Mouse (Mus musculus) heart, embryonic 13.5 days (tissue): ENCODE data around the gene Cxadr. TPM values are rescaled to one million over a fixed set of nuclear protein-coding genes. Genes with fewer than 3 reads are reported as not detected.

Experiments
- ATAC-seq: fragments of 200-750 bp; cut with Nextera tagmentation; 2 replicates; pipeline ENCODE4 v1.8.0; 2017; ENCODE audit warnings: moderate TSS enrichment; ENCODE audit not compliant: insufficient number of reproducible peaks, low FRiP score, low TSS enrichment; ENCODE audit errors: extremely low read depth
- H3K27ac ChIP-seq: fragments of 300-500 bp; sonication (generic); replicated peaks from 2 replicates; pipeline ENCODE4 v1.5.1; 2015; ENCODE audit warnings: moderate library complexity, mild to moderate bottlenecking, inconsistent platforms
- H3K27me3 ChIP-seq: fragments of 300-500 bp; sonication (generic); replicated peaks from 2 replicates; pipeline ENCODE4 v1.6.1; 2015; ENCODE audit warnings: mild to moderate bottlenecking, inconsistent platforms
- H3K36me3 ChIP-seq: fragments of 300-500 bp; sonication (generic); 2 replicates; pipeline ENCODE4 v1.6.1; 2015; ENCODE audit warnings: mild to moderate bottlenecking, inconsistent platforms
- H3K4me1 ChIP-seq: fragments of 300-500 bp; sonication (generic); 2 replicates; pipeline ENCODE4 v1.6.1; 2015; ENCODE audit warnings: inconsistent platforms
- H3K4me2 ChIP-seq: fragments of 300-500 bp; sonication (generic); 2 replicates; pipeline ENCODE4 v1.6.1; 2015; ENCODE audit warnings: inconsistent platforms, mild to moderate bottlenecking, moderate library complexity
- H3K4me3 ChIP-seq: fragments of 300-500 bp; sonication (generic); 2 replicates; pipeline ENCODE4 v1.5.1; 2015; ENCODE audit warnings: moderate library complexity, mild to moderate bottlenecking, inconsistent platforms
- H3K9ac ChIP-seq: fragments of 300-500 bp; sonication (generic); 2 replicates; pipeline ENCODE4 v1.6.1; 2015; ENCODE audit warnings: inconsistent platforms, mild to moderate bottlenecking, moderate library complexity
- H3K9me3 ChIP-seq: fragments of 300-500 bp; sonication (generic); 2 replicates; pipeline ENCODE4 v1.6.1; 2016; ENCODE audit warnings: inconsistent platforms
- WGBS: fragments of 180-500 bp; shearing (Covaris S2); methylation state at CpG from one replicate; pipeline ENCODE4 v1.1.7; 2015; ENCODE audit warnings: mixed read lengths; 5-methylcytosine and 5-hydroxymethylcytosine counted together
- polyA plus RNA-seq: library from polyadenylated mRNA; unstranded; fragments of >200 nt; fragmentation: Nextera tagmentation; extraction: Ambion mirVana; gene quantifications from 2 replicates; pipeline ENCODE4 v1.2.1, GENCODE M21; 2015

Cxadr gene
- polyA plus RNA-seq, 1 experiment from 2014 or later: 28.3 TPM

DNA sequence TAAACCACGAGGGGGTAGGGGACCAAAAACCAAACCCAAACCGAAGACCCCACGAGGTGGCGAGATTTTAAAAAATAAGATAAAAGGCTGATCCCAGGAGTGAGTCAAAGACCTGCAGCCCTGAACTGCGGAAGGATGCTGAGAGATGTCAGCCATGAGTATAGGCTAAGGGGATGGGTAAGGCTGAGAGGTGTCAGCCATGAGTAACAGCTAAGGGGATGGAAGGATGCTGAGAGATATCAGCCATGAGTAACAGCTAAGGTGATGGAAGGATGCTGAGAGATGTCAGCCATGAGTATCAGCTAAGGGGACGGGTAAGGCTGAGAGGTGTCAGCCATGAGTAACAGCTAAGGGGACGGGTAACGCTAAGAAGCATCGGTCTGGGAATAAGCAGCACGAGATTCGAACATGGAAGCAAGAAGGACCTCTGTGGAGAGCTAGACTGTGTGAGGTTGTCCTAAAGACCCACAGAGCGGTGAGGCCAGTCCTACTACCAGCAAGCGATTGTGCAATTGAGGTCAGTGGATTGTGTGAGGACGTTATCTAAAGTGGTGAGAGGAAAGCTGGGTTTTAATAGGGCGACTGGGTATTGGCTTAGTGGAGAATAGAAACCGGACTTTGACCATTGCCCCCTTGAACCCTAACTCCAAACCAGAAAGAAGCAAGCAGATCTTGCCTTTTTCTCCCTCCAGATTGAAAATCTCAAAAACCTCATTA, 6.3 kb downstream of the Cxadr start:
- Histone ChIP-seq H3K4me2 (no peak overlapping the region), H3K27ac (no peak overlapping the region), H3K9me3 (no peaks in the 10 kb centered on the region), H3K27me3 (no peaks in the 10 kb centered on the region), H3K4me1 (peaks cover 63% of the 10 kb centered on the region), H3K36me3 (no peaks in the 10 kb centered on the region), H3K9ac (no peak overlapping the region), H3K4me3 (no peak overlapping the region)
- no peak for ATAC-seq
- 78% methylated on average over 16 of the region's 16 CpGs for WGBS

DNA sequence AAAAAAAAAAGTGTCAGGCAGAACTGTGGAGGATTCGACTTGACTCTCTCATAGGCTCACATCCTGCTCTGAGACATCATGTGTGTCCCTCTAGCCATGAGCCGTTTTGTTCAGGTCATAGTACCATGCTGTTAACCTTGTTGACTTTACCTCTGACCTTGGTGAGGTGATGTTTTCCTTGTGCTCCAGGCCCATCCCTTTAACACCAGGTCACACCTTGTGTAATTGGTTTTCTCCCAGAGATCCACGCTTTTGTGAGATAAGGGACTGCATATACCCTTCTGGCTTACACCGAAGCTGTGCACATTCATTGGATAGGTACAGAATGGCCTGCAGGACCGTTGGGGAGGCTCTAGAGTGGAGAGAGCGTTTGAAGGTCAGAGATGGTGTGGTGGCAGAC, 8.0 kb downstream of the Cxadr start:
- Histone ChIP-seq H3K4me1 (peaks cover 66% of the 10 kb centered on the region), H3K9me3 (no peaks in the 10 kb centered on the region), H3K27ac (no peak overlapping the region), H3K9ac (no peak overlapping the region), H3K4me3 (no peak overlapping the region), H3K27me3 (no peaks in the 10 kb centered on the region), H3K36me3 (no peaks in the 10 kb centered on the region), H3K4me2 (no peak overlapping the region)
- ATAC-seq: no peak
- WGBS: 53% methylated on average over 6 of the region's 6 CpGs

DNA sequence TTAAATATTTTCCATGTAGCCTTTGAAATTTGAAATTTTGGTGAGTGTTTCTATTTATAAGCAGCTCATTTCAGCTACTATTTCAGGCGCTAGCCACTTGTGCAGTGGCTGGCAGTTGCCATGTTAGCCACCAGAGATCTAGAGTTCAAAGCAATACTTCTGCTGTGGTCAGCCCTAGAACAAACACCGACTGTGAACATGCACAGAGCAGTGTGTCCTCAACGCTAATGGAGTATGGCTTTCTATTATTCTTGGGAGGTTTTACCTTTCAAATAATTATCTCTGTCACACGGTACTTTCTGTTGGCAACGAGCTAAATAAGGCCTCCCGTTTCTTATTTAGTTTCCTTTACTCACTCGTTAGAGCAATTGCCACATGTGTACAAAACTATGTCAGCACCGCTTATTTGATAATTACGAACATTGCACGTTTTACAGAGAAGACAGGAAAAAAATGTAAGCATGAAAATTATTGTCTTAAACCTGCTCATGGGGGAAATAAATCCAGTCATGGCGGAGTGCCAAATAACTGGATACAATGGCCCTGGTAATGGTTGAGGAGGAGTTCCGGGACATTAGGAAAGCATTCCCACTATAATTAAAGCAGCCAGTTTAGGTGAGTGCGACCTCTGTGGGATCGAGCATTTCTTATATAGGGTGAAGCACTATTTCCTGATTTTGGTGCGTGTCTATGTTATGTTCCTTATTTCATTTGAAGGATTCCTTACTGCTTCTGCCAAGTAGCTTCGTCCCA, 12.0 kb downstream of the Cxadr start:
- Histone ChIP-seq H3K9ac (no peak overlapping the region), H3K27me3 (no peaks in the 10 kb centered on the region), H3K4me2 (peak overlapping the region; percentile 52), H3K4me3 (no peak overlapping the region), H3K4me1 (peaks cover 71% of the 10 kb centered on the region), H3K36me3 (0 out of 2 replicates have a peak, but pooled peaks cover 2% of the 10 kb centered on the region), H3K9me3 (no peaks in the 10 kb centered on the region), H3K27ac (peak overlapping the region; percentile 60)
- ATAC-seq: no peak
- WGBS: 59% methylated on average over 16 of the region's 16 CpGs

DNA sequence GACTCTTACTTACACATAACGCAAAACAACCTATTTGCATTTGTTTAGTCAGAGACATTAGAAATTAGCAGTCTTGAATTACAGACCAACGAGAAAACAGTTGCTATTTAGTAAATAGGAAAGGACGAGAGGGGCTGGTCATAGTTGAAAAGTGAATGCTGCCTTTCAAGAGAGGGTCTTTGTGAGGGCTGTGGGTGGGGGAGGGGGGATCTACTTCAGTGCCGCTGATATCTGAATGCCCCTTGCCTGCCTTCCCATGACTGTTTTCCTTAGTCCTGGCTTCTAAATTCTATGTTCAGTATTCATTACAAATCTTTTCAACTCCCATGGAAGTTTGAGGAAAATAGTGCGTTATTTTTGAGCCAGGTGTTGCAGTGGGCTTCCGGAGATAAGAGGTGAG, 12.7 kb downstream of the Cxadr start:
- peak overlapping the region; percentile 8; the same call in 1 of the 2 replicates for H3K4me3 ChIP-seq
- H3K4me1 ChIP-seq: peaks cover 73% of the 10 kb centered on the region
- peak overlapping the region; percentile 67 for H3K9ac ChIP-seq
- no peak for ATAC-seq
- H3K9me3 ChIP-seq: no peaks in the 10 kb centered on the region
- H3K4me2 ChIP-seq: peak overlapping the region; percentile 52
- no peaks in the 10 kb centered on the region for H3K27me3 ChIP-seq
- H3K36me3 ChIP-seq: 0 out of 2 replicates have a peak, but pooled peaks cover 2% of the 10 kb centered on the region
- WGBS: 40% methylated on average over 6 of the region's 6 CpGs
- peak overlapping the region; percentile 60 for H3K27ac ChIP-seq

DNA sequence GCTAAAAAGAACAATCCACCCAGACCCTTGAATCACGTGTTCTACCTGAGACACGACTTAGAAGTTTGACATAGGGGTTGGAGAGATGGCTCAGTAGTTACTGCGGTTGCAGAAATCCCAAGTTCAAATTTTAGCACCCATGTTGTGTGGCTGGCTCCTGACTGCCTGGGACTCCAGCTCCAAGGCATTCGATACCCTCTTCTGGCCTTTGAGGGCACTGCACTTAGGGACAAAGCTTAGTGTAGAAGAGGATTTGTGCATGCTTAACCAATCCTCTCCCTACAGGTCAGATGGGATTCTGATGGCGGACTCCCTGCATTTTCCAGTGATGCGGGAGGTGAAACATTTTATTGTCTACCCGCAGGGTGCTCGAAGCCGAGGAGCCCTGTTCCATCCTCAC, 15.6 kb downstream of the Cxadr start:
- no peaks in the 10 kb centered on the region for H3K9me3 ChIP-seq
- 0 out of 2 replicates have a peak, but pooled peaks cover 2% of the 10 kb centered on the region for H3K36me3 ChIP-seq
- no peak for ATAC-seq
- H3K27ac ChIP-seq: no peak overlapping the region; the same call in 1 of the 2 replicates
- H3K9ac ChIP-seq: no peak overlapping the region
- H3K4me2 ChIP-seq: no peak overlapping the region
- H3K4me3 ChIP-seq: no peak overlapping the region
- H3K27me3 ChIP-seq: no peaks in the 10 kb centered on the region
- 69% methylated on average over 9 of the region's 9 CpGs for WGBS
- H3K4me1 ChIP-seq: peaks cover 76% of the 10 kb centered on the region

DNA sequence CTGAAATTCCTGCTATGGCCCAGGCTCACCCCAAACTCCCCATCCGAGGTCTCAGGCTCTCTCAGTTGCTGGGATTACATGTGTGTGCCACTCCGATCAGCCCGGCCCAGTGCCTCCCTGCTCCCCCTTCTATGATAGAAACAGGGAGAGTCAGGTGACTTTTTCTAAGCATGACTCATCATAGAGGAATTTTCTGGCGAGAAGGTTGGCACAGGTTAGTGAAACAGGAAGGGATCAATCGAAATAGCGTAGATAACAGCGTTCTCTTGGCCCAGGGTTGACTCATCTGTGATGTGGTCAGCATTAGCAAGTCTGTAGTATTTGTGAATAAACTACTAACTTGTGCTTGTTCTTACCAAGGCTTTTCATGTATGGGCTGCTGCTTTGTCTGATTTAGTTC, 16.7 kb downstream of the Cxadr start:
- Histone ChIP-seq H3K36me3 (0 out of 2 replicates have a peak, but pooled peaks cover 2% of the 10 kb centered on the region), H3K27me3 (no peaks in the 10 kb centered on the region), H3K4me3 (0 out of 2 replicates have a peak overlapping the region, but pooled peaks have one; percentile 13), H3K9me3 (no peaks in the 10 kb centered on the region), H3K4me1 (peaks cover 77% of the 10 kb centered on the region), H3K9ac (peak overlapping the region; percentile 65), H3K4me2 (peak overlapping the region; percentile 50), H3K27ac (peak overlapping the region; percentile 62)
- ATAC-seq: peak; percentile 14; the same call in 1 of the 2 replicates
- 12% methylated on average over 7 of the region's 7 CpGs for WGBS

DNA sequence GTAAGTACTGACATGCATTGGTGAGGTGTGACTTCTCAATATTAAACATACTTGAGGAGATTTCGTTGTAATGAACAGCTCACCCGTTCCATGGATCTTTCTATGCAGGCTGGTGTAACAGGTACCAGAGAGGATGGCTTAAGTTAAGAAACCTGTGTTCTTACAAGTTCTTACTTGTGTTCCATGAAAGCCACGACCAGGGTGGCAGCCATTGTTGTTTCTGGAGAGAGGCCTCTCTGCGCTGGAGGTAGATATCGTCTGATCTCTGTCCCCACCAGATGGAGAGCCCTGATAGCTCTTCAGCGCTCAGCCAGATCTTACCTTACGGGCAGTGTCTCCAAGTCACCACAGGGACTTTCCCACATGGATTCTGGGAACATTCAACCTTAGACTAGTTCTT, 18.4 kb downstream of the Cxadr start:
- H3K9me3 ChIP-seq: no peaks in the 10 kb centered on the region
- H3K27ac ChIP-seq: no peak overlapping the region
- no peak overlapping the region for H3K4me3 ChIP-seq
- no peak overlapping the region for H3K9ac ChIP-seq
- peaks cover 63% of the 10 kb centered on the region for H3K4me1 ChIP-seq
- no peaks in the 10 kb centered on the region for H3K27me3 ChIP-seq
- ATAC-seq: no peak
- 68% methylated on average over 7 of the region's 7 CpGs for WGBS
- 0 out of 2 replicates have a peak, but pooled peaks cover 2% of the 10 kb centered on the region for H3K36me3 ChIP-seq
- H3K4me2 ChIP-seq: no peak overlapping the region

DNA sequence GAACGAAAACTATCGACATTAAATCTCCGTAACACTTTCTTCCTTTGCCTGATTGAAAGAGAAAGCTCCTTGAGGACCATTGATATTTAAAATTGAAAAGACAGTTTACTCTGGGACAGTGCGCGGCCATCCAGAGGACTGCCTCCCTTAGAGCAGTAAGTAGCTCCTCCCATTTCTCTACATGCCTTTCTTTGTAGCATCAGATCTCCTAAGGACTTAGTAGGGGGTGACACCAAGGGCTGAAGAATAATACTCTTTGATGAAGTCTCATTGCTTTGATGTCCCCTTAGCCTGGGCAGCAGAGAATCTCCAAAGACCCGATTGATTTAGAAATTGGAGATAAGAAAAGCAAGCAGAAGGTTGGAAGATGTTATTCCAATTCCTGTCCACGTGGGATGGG, 20.3 kb downstream of the Cxadr start:
- H3K27ac ChIP-seq: 0 out of 2 replicates have a peak overlapping the region, but pooled peaks have one; percentile 25
- no peak overlapping the region; the same call in 1 of the 2 replicates for H3K9ac ChIP-seq
- no peak overlapping the region for H3K4me3 ChIP-seq
- no peaks in the 10 kb centered on the region for H3K9me3 ChIP-seq
- H3K36me3 ChIP-seq: peaks cover 2% of the 10 kb centered on the region; the same call in 1 of the 2 replicates
- no peaks in the 10 kb centered on the region for H3K27me3 ChIP-seq
- H3K4me2 ChIP-seq: peak overlapping the region; percentile 61
- WGBS: 12% methylated on average over 7 of the region's 7 CpGs
- ATAC-seq: no peak
- H3K4me1 ChIP-seq: peaks cover 58% of the 10 kb centered on the region

DNA sequence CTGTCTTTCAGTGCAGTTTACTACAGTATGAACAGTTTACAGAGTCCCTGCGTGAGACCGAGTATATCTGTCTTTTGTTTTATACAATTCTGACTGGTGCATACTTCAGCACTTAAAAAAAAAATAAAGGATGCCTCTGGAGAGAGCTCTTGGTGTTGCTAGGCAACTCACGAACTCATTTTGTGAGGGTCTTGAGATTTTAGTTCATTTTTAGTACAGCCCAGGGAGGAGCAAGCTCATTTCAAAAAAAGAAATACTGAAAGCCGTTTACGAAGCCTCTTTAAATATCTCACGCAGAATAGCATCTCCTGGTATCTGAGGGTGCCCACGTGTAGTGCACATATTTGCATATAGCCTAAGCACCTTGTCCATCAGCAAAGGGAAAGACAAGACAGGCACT, 20.9 kb downstream of the Cxadr start:
- Histone ChIP-seq H3K27ac (peak overlapping the region; percentile 25; the same call in 1 of the 2 replicates), H3K4me3 (peak overlapping the region; percentile 25), H3K36me3 (peaks cover 7% of the 10 kb centered on the region), H3K9me3 (no peaks in the 10 kb centered on the region), H3K27me3 (no peaks in the 10 kb centered on the region), H3K9ac (peak overlapping the region; percentile 50; the same call in 1 of the 2 replicates), H3K4me2 (peak overlapping the region; percentile 61), H3K4me1 (peaks cover 56% of the 10 kb centered on the region)
- 18% methylated on average over 7 of the region's 7 CpGs for WGBS
- ATAC-seq: no peak

DNA sequence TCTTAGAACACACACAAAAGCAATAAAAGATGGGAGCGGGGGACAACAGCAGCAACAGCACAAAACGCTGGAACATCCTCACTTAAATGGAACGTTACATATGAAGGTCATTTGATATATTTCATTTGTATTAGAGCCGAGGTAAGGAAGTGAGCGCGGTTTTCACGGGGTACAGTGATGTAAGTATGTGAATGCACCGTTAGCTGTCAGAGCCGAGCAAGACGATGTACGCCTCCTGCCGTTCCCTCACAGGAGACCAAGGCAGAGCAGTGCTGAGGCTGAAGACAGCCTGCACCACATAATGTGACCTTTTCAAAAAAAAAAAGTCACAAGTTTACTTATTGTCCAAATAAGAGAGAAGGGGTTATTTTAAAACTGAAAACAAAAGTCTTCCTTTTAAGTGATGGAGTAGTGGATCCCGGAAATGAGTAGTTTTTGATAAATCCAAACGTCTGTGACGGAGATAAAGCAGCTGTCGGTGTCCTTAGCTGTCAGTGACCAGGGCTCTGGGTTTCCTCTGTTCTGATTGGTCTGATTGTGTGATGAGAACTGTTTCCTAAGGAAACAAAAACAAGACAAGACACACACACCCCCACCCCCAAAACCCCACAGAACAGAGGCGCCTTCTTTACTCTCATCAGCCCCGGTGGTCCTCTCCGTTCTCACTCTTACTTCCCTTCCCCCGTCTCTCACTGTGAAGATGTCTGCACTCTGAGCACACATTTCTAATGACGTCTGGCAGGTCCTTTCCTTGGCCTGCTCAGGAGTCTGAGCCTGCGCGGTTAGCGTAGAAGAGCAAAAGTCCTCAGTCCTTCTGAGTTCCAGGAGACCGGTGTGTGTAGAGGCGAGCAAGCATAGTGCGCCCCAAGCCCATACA, 24.9 kb downstream of the Cxadr start:
- H3K4me3 ChIP-seq: peak overlapping the region; percentile 17
- no peak for ATAC-seq
- 44% methylated on average over 27 of the region's 27 CpGs for WGBS
- no peaks in the 10 kb centered on the region for H3K9me3 ChIP-seq
- peaks cover 26% of the 10 kb centered on the region for H3K4me1 ChIP-seq
- H3K4me2 ChIP-seq: peak overlapping the region; percentile 49
- H3K9ac ChIP-seq: 0 out of 2 replicates have a peak overlapping the region, but pooled peaks have one; percentile 10
- H3K27ac ChIP-seq: no peak overlapping the region
- H3K27me3 ChIP-seq: no peaks in the 10 kb centered on the region
- peaks cover 35% of the 10 kb centered on the region for H3K36me3 ChIP-seq

DNA sequence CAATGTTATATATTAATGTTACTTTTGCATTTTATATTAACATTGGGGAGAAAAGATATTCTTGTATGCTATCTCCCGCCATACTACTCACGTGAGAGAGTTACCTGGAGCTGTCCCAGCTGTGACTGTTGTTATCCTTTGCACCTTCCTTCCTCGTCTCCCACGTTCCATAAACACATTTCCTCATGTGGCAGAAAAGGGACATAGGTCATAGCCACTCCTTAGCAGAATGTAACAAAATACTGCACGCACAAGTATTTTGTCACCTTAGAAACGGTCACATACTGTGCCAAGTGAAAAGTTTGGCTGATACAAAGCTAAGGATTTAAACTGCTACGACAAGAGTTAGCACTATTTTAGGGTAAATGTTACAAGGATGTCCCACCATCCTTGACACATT, 26.3 kb downstream of the Cxadr start:
- Histone ChIP-seq H3K27me3 (no peaks in the 10 kb centered on the region), H3K27ac (no peak overlapping the region), H3K4me2 (no peak overlapping the region), H3K9ac (no peak overlapping the region), H3K4me1 (peaks cover 13% of the 10 kb centered on the region), H3K36me3 (peaks cover 37% of the 10 kb centered on the region), H3K9me3 (no peaks in the 10 kb centered on the region), H3K4me3 (no peak overlapping the region)
- WGBS: 84% methylated on average over 7 of the region's 7 CpGs
- no peak for ATAC-seq
